Mouse (Mus musculus) kidney, adult 11 months (tissue): Measurements from ENCODE around the gene Kcne2.

Source experiments
- DNase-seq: peaks from one replicate; pipeline ENCODE4 v3.0.0; 2022

Kcne2 gene

DNA sequence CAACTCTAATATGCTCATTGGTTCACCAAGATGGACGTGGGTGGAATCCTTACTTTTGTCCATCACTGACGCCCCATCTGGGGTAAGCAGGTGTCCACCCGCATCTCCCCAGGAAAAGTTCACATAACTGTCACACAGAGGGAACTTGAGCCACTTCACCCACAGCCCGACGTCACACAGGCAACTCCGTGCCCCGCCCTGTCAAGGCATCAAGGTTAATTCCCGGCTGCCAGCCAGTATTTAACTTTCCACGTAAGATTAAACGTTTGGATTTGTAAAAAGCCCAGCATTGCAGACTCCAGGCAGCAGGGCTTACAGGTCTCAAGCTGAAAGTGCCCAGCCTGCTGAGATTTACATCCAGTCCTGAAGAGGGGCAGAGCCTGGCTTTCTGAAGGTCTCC is at the start of gene Kcne2:
Gene Kcne2 (plus strand): TSS at position 289 of the 400 bp plus-strand sequence.
- DNase-seq: no peak

DNA sequence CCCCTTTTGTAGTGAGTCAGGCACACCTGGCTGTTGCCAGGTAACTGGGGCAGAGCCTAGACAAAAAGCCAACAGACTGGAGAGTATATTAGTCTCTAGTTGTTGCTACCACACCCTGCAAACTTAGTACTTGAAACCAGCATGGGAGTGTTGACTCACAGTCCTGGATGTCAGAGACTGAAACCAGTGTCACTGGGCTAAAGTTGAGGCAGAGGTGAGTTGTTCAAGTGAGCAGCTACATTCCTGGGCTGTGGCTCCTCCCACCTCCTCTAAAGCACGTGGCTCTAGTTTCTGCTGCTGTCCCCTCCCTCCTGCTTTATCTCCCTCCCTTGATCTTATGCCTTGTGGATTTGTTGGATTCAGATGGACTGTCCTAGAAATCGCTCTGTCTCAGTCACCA is 46.3 kb upstream of the Kcne2 start:
- DNase-seq: no peak

GRCm38 (mm10) chr16:92246974-92247373 is 45.2 kb upstream of the Kcne2 start:
- DNase-seq: no peak

DNA sequence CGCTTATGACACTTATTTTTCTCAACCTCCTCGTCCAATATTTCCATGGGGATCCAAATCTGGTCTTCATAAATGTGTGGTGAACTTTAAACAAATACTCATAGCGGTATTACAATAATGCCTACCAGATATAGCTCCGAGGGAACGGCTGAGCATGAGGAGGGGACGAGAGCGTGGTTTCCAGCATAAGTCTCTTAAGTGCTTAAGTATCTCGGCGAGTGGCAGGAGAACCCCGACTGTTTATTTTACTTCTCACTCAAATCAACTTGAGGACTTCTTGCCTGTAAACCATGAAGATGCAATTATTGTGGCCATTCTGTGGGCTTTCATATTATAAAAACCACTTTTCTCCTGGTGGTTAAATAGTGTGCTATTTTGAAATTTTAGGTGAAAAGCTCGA is 44.5 kb upstream of the Kcne2 start:
- DNase-seq: no peak

DNA sequence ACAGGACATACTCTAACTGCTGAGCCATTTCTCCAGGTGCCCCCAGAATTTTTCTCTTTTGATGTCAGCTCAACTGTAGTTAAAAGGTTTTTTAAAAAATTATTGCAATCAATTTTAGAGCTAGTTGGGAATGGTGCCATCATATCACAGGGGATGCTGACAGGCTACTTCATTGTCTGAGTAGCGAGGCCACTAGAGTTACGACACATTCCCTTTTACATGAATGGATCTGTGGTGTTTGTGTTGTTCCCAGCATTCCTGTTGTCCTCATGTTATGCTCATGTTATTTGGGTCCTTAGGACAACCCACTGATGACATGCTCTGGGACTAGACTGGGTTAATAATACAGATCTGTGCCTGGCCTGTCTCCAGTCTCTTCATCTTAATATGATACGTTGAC is 42.5 kb upstream of the Kcne2 start:
- DNase-seq: no peak

GRCm38 (mm10) chr16:92250452-92250851 is 41.7 kb upstream of the Kcne2 start:
- DNase-seq: no peak

GRCm38 (mm10) chr16:92254316-92254715 is 37.9 kb upstream of the Kcne2 start:
- no peak for DNase-seq

- no peak for DNase-seq
These were observed 24.3 kb upstream of the Kcne2 start for GRCm38 (mm10) chr16:92267861-92268260.

DNA sequence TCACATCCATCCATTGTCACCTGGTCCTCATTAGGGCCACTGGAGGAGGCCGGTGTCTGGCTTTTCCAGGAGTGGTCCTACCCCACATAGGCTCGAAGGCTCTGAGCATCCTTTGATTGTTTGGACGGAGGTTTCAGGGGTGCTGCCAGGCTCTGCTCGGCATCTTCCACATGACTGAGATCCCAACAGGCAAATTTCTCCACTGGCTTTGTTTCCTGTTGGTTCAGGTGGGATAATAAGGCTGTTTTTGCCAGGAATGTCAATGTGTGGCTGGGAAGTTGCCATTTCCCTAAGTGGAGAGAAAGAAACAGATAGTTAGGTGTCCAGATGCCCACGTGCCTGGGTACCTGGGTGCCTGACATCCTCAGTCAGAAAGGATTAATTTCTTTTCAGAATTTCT is 17.7 kb upstream of the Kcne2 start:
- no peak for DNase-seq

- DNase-seq: no peak
These were observed 16.7 kb upstream of the Kcne2 start for GRCm38 (mm10) chr16:92275526-92275925.

DNA sequence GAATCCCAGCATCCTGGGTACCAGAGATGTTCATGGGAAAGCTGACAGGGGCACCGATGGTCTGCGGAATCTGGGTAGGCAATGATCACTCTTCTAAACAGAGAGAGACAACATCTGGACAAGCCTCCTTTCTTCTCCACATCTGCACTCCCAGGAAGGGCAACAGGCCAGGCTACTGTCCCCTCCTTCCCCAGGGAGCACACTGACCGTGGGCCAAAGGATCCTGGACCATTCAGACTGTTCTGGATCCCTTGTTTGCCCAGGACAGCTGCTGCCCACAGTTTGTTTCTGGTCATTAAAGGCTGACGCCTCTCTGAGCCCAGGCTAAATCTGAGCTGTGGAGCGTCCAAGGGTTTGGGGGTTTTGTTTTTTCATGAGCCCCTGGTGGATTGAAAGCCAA is 9.5 kb upstream of the Kcne2 start:
- DNase-seq: no peak

- no peak for DNase-seq
These were observed 7.1 kb upstream of the Kcne2 start for GRCm38 (mm10) chr16:92285068-92285467.

DNA sequence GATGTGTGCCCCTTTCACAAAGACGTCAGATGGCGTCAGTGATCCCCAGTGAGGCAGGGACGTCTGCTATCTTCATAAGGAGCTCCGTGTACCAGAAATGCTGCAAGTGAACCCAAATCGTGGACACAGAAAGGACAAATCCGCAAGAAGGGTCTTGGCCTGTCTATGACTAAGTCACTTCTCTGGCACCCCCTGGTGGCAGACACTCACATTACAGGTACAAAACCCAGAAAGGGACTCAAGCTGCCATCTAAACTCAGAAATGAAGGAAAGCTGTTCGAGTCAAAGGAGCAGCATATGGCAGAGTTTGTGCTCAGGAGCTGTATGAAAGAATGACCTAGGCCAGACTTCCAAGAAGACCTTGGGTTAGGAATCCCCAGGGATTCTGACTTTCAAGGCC is 5.6 kb upstream of the Kcne2 start:
- DNase-seq: peak; percentile 71

- no peak for DNase-seq
These were observed 3.4 kb upstream of the Kcne2 start for GRCm38 (mm10) chr16:92288778-92289177.

- no peak for DNase-seq
These were observed 2.1 kb upstream of the Kcne2 start for GRCm38 (mm10) chr16:92290045-92290444.

GRCm38 (mm10) chr16:92294267-92294970 is 2.2 kb downstream of the Kcne2 start:
- no peak for DNase-seq

- DNase-seq: no peak
These were observed 3.1 kb downstream of the Kcne2 start for GRCm38 (mm10) chr16:92295328-92295727.

DNA sequence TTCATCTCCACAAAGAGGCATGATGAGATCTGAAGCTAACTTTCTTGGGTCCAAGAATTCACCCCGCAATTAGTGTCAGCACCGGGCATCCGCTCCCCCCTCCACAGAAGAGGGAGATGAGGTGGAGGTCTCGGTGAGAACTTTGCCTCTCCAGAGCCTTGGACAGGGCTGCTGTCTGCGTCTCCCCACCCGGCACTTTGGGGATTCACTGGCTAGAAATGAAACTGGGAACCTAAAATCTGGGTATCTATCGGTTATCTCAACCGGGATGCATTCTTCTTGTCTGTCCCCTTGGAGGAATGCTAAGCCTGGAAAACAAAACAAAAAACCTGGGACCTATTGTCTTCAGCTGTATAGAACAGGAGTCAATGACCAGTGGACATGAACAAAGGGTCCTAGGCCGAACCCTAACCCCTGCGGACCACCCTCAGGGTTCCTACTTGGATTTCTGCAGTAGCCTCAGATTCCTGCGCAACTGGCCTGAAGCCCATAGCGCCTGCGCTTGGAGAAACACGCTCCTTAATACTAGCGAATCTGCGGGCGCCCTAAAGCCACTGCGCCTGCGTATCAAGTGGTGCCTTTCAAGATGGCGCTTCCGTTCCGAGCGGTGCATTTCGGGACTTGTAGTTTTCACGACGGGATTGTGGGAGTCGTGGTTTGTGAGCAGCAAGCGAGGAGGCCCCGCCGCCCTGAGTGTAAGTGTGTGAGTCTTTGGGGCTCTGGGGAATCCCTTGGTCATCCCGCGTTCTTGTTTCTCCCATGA is 8.6 kb downstream of the Kcne2 start, which contains the start of gene Smim11:
Gene Smim11 (plus strand): TSS at position 638 of the 763 bp plus-strand sequence.
- peak; percentile 94 for DNase-seq

DNA sequence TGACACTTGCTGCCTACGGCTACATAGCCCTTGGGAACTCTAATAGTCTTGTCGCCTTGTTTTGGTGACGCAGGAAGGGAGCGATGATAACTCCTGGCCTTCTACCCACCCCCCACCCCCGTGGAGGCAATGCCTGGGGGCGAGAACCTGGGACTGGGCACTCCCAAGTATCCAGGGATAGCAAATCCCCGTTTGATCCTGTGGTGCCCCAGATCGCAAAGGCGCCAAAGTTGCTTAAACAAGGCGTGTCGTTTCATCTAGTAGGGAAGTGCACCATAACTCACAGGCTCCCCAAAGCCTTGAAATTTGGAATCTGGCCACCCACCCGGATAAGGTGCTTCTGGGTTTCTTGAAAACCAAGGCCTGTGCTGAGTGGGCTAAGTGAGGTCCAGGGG is 9.2 kb downstream of the Kcne2 start:
- no peak for DNase-seq

- no peak for DNase-seq
These were observed 9.8 kb downstream of the Kcne2 start for GRCm38 (mm10) chr16:92301989-92302388.

GRCm38 (mm10) chr16:92302506-92302905 is 10.3 kb downstream of the Kcne2 start:
- DNase-seq: no peak

DNA sequence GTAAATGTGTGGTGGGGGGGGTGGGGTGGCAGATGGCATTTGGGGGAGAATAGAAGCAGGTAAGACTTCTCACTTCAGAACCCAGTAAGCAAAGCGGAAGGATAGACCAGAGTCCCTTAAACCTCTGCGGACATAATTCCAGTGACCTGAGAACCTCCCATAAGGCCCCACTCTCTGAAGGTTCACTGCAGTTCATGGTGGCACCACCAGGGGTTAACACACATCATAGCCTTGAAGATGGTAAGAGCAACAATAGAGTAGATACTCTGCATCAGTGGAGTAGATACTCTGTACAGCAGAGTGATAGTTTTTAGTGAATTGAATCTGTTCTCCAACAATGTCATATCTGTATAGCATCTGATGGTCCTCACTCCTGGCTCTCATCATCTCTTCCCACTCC is 13.3 kb downstream of the Kcne2 start:
- DNase-seq: no peak

GRCm38 (mm10) chr16:92307947-92308346 is 15.8 kb downstream of the Kcne2 start:
- DNase-seq: no peak

DNA sequence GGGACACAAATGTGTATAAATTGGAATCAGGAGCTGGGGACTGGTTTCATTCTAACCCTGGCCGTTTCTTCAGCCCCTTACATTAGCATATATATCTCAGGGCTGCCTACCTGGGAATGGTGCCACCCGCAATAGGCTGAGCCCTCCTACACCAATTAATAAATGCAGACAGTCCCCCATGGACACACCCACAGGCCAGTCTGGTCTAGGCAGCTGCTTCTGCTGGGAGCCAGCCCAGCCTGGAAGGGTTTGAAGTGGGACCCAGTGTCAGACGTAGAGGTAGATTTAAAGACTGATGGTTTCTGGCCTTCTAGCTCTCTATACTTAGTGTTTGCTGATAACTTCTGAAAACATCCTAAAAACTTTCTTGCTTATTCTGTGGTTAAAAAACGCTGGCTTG is 16.9 kb downstream of the Kcne2 start:
- no peak for DNase-seq
